Mouse (Mus musculus): ENCODE data around the gene Acat3. TPM values are rescaled to one million over a fixed set of nuclear protein-coding genes. Genes with fewer than 3 reads are reported as not detected.

Gene Acat3
- total RNA-seq, 1 experiment from 2014 or later, result 21.6 TPM

Other genes starting within 250 kb of the Acat3 start
- gene Igf2r, start 170.9 kb downstream of the Acat3 start, total RNA-seq (2021), result 65.2 and 75.4 TPM in 2 replicates
- gene Mas1, start 72.5 kb downstream of the Acat3 start, total RNA-seq (2021), result not detected in 2 replicates
- 0.19 TPM in 2 replicates for gene Mrgprh, start 64.6 kb downstream of the Acat3 start, total RNA-seq (2021)
- 2.6 and 4.6 TPM in 2 replicates for gene Pnldc1, start 30.4 kb downstream of the Acat3 start, total RNA-seq (2021)
- gene Tcp1, start 24.9 kb downstream of the Acat3 start, total RNA-seq (2021), result 232 and 252 TPM in 2 replicates
- 84.1 and 86.9 TPM in 2 replicates for gene Mrpl18, start 24.3 kb downstream of the Acat3 start, total RNA-seq (2021)
- gene Acat2, start 20.1 kb upstream of the Acat3 start, total RNA-seq (2021), result 90.9 and 102 TPM in 2 replicates
- 58.1 and 63.8 TPM in 2 replicates for gene Wtap, start 53.6 kb upstream of the Acat3 start, total RNA-seq (2021)
- 674 and 682 TPM in 2 replicates for gene Sod2, start 66.2 kb upstream of the Acat3 start, total RNA-seq (2021)
- not detected in 2 replicates for gene Gpr31b, start 111.7 kb upstream of the Acat3 start, total RNA-seq (2021)
- 0.30 and 0.45 TPM in 2 replicates for gene Tcp10b, start 120.5 kb upstream of the Acat3 start, total RNA-seq (2021)
- gene Unc93a, start 191.2 kb upstream of the Acat3 start, total RNA-seq (2021), result 0.26 TPM in 1 of 2 replicates, not detected in the other